Mouse (Mus musculus): ENCODE data around the gene Dusp8.
A peak's percentile ranks its signal among the peaks of the same experiment; 100 is the strongest.

Gene Dusp8

DNA sequence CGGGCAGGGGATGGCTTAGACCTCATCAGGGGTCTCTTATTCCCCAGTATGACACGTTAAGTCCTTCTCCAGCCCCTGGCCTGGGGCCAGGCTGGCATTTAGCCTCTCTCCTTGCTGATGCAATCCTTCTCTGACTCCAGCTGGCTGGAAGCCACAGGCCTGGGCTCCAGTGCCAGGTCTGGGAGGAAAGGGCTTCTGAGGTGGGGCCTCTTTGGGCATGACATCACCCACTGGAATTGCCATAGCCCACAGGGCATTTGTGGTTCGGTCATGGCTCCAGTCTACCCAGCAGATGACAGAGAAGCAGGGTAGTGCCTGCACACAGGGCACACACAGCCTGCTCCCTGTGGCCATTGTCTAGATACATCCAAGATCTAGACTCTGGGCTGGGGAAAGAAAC lies 10.8 kb downstream of the Dusp8 start:
- DNase-seq (ENCODE audit: low spot score) = peak; percentile 97

DNA sequence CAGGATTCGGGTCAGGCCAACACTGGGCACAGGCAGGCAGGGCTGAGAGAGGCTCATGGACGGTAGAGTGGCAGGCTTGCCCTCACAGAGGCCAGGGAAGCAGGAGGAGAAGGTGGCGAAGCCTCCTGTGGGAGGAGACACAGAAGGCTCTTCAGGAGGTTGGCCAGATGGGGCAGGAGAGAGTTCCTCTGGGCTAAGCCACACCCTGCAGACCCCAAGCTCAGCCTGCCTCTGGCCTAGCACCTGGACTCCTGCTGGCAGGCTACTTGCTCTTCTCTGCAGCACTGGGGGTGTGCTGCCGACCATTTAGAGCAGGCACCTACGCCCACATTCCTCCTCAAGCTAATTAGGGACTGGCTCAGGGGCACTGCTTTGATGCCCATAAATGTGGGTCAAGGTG lies 11.2 kb downstream of the Dusp8 start:
- peak; percentile 86 for DNase-seq (ENCODE audit: low spot score)

DNA sequence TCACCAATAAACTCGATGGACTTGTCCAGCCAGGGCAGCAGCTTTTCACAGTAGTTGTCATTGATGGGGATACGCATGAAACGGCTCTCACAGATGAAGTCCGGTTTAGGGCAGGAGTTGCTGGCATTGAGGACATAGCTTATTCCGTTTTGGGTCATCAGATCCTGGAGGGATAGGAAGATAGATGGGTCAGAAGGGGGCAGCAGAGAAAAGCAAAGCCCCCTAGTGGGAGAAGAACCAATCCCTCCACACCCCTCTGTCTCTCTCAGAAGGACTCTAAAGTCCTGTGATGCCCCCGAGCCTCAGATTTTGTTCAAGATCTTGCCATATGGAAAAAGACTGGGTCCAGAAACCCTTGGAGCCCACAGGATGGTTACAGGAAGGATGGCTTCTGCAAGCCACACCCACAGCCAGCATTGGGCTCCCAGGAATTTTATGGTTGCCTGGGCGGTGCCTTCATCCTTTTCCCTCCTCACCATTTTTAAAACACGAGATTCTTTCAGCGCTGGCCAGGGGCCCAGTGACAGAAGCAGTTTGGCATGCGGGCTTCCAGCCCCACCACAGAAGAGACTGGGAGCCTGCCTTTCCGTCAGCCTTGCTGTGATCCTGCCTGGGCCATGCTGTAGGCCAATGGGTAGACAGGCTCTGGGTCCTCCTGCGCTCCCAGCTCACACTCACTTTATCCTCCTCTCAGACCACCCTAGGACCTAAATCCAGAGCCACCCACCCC lies 11.9 kb downstream of the Dusp8 start:
- DNase-seq (ENCODE audit: low spot score) = peak; percentile 52

DNA sequence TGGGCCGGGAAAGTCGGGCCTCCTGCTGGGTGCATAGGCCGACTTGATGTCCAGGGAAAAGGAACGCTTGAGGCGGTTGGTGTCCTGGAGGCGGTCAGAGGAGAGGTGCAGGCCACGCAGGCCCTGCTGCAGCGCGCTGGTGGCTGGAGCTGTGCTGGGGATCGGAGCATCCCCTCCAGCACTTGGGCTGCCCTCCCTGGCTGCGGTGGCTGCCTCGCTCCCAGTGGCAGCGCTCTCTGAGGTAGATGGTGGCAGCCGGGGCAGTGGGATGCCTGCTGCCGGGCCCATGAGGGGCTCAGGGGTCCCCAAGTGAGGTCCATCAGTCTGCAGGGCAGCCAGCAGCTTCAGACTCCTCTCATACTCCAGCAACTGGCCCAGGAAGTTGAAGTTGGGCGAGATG lies 13.0 kb downstream of the Dusp8 start:
- DNase-seq (ENCODE audit: low spot score) = no peak

DNA sequence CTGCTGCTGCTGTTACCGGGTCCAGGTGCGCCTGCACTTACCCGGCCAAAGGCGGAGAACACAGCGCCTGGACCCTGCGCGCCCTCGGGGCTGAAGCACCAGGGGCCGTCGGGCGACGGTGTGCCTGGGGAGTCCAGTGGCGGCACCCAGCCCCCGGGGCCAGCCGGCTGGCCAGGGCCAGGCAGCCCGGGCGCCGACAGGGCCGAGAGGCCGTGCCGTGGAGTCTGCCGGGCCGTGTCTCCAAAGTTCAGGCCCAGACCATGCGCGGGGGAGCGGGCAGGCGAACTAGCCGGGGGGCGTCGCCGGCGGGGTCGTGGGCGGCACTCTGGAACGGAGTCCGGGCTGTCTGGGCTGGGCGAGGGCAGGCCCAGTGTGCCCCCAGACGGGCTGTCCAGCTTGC lies 13.5 kb downstream of the Dusp8 start:
- no peak for DNase-seq (ENCODE audit: low spot score)

DNA sequence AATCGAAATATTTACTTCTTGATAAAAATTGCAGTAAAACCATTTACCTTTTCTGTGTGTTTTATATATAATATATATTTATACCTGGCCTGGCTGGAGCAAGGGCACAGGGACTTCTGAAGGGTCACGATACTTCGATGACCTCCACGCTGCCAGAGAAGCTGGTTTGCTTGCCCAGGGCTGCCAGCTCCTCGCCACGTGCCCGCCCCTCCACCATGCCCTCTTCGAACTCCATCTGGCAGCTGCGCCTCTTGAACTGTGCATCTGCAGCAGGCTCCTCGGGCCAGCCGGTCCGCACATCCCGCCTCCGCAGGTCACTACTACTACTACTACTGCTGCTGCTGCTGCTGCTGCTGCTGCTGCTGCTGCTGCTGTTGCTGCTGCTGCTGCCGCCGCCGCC lies 13.9 kb downstream of the Dusp8 start:
- no peak for DNase-seq (ENCODE audit: low spot score)

DNA sequence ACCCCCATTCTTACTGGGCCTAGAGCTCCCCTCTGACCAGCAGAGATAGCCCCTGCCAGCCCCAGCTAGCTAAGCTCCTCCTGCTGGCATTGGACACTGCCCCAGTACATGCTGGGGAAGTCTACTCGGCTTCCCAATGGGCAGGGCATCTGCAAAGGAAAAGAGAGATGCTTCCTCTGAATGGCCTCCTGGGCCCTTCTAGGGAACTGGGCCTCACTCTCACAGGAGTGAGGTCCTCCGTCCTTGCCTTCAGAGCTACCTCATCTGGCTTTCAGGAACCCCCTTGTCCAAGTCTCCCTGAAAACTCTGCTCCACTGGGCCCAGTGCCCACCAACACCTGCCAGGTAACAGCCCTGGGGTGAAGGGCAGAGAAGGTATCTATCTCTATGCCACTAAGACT lies 14.8 kb downstream of the Dusp8 start:
- no peak for DNase-seq (ENCODE audit: low spot score)

DNA sequence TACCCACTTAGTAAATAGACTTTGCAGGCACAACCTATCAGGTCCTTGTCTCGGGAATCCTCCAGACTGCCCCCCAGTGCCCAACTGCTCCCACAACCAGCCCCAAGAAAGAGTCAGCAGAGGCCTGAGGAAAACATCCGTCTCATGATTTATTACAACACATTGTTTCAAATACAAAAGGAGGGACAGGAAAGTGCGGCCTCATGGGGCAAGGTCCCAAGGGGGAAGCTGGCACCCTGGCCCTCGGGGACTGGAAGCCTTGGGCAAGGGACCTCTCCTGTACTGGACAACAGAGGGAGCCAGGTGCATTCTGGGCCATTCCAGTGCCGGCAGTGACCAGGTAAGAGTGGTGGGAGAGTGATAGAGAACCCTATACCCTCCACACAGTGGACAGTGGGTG lies 16.3 kb downstream of the Dusp8 start:
- DNase-seq (ENCODE audit: low spot score) = no peak

DNA sequence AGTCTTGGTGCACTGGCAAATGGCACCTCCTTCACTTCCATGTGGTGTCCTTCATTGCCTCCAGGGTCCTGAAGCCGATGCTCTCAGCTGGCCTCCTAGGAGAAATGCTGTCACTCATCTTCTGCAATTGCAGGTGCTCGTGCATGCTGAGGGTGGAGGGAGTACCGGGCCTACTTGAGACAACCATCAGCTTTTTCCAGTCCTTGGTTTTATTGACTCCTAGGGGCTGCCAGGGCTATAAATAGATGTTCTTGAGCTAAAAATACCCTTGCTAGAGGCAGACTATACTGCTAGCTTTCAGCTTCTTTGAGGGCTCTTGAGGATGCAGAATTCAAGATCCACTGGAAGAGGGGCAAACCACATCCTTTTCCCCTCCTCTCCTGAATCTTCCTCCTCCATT lies 18.5 kb downstream of the Dusp8 start:
- no peak for DNase-seq (ENCODE audit: low spot score)

DNA sequence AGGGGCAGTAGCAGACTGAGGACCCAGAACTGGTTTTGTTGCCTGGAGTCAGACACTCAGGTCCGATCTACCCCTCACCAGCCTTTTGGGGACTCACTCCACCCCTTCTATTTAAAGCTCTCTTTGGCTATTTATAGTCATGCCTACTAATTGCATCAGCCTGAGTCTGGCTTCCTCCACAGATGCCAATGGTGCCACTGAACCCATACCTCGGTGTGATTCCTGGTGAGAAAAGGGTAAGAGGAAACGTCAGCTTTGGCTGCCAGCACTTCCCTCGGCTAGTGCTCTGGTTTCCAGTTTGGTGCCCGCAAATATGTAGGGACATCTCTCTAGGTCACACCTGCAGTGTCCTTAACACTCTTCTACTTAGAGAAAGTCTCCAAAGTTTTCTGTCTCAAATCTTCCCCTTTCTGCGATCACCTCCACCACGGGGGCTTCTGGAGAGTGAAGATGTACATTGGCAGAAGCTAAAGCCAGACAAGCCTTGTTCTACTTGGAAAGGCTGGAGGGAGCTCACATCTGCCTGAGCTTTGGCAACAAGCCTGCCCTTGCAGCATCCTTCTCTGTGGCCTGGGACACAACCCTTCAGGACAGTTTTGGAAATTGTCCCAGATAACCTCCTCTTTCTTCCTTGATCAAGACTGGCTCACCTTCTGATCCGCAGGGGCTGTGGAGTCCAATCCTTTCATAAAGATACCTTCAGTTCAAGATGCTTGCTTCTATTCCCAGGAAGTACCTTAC lies 21.3 kb downstream of the Dusp8 start:
- no peak for DNase-seq (ENCODE audit: low spot score)

DNA sequence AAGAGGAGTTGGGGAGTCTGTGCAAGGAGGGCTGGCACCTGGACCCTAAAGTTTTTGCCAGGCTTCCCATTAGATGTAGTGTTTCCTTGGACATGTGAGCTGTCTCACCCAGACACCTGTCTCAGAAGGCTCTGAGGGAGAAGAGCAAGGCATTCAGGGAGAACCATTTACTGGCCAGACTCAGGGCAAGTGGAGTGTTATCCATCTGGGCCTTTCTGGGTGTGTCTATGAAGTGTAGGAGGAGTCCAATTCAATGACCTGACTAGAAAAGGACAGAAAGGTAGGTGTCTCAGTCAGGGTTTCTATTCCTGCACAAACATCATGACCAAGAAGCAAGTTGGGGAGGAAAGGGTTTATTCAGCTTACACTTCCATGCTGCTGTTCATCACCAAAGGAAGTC lies 23.9 kb downstream of the Dusp8 start:
- DNase-seq (ENCODE audit: low spot score) = no peak

DNA sequence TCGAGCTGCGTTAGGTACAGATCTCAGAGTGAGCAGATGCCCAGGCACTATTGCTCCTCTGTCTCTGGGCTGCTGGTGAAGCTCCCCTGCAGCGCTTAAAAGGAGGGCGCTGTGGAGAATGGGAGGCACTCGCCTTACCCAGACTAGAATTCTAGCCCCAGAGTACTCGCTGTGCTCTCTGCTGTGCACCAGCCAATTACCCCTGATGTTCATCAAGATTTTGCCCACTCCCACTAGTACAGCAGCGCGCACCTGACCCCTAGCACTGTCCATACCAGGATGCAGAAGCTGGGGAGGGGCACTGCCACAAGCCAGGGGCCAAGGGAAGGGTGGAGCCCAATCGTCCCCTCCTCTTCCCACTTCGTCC lies 24.4 kb downstream of the Dusp8 start:
- no peak for DNase-seq (ENCODE audit: low spot score)

DNA sequence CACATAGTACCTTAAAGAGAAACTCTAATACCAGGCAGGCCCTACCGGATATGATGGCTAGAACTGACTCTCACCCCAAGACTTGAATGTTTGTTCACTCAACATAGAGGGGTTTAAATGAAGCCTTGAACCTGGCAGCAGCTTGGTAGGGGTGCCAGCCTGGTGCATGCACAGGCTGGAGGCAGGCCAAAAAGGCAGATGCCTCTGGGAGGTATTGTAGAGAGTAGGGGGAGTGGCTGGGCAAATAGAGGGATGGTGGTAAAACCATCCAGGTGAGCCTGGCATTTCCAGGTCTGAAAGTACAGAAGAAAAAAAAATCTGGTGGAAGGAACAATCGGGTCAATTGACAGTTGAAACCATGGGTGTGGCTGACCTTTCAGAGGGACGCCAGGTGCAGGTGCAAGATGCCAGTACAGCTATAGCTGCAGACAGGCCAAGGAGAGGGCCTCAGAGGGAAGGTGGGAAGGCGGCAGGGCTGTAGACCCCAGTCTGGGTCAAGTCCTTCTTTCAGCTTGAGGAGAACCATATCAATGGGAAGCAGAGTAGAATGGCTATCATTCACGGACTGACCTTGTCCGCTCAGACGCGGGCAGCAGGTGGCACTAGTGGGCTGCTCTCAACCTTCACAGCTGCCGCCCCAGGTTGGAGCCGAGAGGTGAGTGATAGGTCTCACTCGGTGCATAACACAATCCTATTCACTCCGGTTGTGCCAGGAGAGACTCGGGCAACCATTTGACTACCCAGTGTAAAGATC lies 25.0 kb downstream of the Dusp8 start:
- peak; percentile 79 for DNase-seq (ENCODE audit: low spot score)

DNA sequence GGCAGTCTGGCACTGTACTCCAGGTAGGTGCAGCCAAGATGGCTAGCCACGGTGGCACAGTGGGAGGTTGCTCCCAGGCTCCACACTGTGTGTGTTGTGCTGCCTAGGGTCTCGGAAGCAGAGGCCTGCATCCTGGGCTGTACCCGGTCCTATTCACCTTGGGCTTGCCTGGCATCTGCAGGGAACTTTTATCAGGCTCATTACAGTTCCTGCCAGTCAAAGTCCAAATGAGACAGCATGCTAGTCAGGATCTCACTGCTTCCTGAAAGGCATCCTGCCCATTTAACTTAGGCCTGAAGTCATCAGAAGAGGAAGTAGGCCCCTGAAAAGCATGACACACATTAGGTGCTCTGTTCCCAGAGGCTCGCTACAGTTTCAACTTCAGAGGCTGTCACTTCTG lies 27.2 kb downstream of the Dusp8 start:
- DNase-seq (ENCODE audit: low spot score) = no peak

DNA sequence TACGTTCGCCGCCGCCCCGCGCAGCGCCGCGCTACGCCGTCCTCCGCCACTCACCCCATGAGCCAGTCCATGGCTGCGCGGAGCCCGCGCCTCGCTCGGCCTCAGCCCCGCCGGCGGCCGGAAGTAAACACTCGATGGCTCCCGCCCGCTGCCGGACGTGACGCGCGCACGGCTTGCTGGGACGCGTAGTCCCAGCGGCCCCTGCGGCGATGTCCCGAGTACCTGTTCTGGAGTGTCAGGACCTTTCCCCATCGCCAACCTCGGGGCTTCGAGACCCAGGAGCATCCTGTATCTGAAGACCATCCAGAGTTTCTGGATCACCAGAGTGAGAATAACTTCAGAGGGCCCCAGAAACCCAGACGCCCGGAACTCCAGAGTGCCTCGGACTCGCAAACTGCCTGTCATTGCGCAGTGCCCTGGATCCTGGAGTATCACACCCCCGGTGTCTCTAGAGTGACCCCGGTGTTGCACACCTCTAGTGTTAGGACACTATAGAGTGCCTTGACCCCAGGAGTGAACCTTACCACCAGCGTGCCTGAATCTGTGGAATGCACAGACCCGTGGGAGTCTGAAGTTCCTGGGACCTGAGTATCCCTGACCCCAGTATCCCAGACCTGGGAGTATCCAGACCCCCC lies 34.6 kb downstream of the Dusp8 start, which contains the start of gene Mob2:
Mob2 (minus strand) TSS at position 135 of the 635 bp plus-strand sequence.
- DNase-seq (ENCODE audit: low spot score) = peak; percentile 90

DNA sequence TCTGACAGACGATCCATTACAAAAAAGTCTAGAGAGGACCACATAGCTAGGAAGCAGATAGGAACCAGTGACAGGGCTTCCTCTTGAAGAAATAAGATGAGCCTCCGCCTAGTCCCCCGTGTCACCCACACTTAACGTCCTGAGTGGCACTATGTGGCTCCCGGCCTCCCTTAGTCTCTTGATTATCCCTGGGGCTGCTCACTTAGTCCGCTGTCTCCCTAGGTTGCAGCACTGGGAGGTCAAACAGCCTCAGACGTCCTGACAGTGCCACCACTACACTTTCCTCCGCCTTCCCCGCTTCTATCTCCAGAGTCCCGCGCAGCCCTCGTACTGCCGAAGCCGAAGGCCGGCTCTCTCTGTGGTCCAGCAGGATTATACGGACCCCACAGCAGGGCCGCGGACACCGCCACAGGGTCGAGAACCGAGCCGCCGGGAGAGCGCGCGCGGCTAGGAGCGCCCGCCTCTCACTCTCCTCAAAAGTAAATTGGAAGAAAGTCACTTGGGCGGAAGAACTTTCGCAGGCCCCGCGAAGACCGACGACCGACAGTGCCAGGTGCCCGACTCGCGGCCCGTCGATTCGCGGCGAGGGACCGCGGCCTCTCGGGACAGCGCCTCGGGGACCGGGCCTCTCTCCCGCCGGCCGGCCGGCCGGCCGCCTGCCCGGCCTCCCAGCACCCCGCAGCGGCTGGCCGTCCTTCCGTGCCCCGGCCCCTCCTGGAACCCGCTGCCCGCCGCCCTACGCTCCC lies 35.3 kb downstream of the Dusp8 start:
- DNase-seq (ENCODE audit: low spot score) = peak; percentile 23

DNA sequence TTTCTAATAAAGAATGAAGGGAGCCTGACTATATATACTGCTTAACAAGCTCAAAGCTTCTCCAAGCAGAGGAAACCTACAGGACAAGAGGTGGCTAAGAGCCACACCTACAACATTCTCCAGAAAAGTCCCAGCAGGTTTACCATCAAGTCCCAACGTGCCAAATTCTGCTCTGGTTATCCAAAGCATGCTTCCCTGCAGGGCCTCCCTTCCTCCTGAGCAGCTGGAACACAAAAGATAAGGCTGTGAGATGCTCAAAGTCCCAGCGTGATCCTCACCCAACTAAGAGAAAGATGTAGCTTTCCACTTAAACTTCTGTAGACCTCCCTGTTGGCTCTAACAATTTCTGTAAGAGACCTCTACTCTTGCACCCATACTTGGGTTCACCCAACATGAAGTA lies 36.6 kb downstream of the Dusp8 start:
- no peak for DNase-seq (ENCODE audit: low spot score)

DNA sequence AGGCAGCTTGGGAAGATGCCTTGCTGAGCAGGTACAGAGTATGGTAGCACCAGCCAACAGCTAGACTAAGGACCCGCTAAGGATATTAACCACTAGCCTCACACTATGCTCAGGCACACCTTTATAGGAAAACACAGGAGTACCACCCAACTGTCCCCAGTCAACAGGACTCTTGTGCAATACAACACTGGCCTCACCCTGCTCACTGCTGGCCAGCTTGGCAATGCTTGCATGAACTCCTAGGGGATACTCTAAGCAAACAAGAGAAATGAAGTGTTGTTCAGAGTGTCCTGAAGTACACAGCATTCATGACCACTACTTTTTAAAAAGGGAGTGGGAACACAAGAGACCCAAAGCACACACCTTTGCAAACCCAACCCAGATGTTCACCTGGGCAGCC lies 38.5 kb downstream of the Dusp8 start:
- no peak for DNase-seq (ENCODE audit: low spot score)

DNA sequence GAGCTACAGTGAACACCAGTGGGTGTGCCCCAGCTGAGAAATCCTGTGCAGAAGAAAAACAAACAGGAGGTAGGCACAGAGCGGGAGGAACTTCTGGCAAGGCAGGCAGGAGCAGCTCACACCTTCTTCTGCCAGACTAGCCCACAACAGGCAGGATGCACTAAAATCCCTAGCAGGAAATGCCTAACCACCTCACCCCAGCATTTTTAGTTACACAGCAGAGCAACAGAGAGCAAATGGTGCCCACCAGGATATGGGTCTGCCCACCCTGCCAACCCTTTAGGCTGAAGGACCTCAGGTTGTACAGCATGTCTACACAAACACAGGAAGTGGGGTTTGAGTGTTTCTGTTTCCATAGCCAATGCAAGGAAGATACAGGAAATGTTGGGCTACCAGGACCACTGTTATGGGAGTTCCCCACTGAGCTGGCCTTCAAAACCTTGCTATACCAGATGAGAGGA lies 39.0 kb downstream of the Dusp8 start:
- no peak for DNase-seq (ENCODE audit: low spot score)

DNA sequence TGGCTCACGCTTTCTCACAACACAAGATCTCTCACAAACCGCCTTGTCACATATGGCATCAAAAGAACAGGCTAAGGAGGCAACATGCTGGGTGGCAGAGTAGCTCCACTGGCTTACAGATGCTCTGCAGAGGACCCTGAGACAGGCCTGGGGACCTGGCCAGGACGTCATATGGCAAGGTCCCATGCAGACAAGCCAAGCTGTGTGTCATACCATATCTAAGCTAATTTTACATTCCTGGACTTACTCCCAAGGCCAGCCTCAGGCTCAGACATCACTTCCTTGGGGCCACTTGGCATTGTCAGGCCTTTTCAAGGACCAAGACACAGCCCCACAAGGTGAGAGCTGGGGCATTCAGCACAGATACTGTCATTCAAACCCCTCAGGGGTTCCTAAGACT lies 40.2 kb downstream of the Dusp8 start:
- no peak for DNase-seq (ENCODE audit: low spot score)

DNA sequence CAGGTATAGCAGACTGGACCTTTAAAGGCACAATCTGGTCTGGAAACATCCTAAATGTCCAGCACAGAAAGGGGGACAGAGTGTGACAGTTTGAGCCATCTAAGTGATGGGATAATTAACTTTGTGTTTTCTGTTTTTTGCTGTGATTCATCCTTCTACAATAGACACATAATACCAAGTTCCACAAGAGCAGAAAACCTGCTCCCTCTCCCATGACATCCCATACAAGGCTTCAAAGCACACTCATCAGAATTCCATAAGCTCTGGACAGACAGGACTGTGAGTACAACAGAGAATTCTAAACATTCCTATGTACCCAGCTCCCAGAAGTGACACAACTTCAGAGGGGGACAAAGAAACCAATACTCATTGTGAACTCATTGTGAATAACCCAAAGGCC lies 45.1 kb downstream of the Dusp8 start:
- no peak for DNase-seq (ENCODE audit: low spot score)

DNA sequence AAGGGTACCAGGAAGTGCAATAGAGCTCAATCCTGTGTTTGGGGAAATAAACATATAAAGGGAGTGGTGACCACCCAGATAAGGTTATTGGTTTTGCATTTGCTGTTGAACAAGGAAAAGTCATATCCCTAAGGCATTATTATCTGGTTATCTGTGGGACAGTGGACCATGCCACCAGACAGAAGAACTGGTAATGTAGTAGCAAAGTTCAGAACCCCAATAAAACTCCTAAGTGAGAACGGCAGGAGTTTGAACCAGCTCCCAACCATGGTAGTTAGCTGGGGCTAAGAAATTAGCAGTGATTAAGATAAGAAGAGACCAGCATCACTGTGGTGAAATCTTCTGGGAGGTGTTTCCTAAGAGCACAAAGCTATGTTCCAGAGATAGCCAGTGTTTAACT lies 49.7 kb downstream of the Dusp8 start:
- no peak for DNase-seq (ENCODE audit: low spot score)
